Mouse (Mus musculus): ENCODE data around the gene Gm27179. TPM values are rescaled to one million over a fixed set of nuclear protein-coding genes. Genes with fewer than 3 reads are reported as not detected.
"Not testable (repeated sequence)": the region's sequence is repeated elsewhere in the genome, so short reads cannot be mapped to it uniquely, and the experiment has no call there.

Gm27179 gene
- polyA plus RNA-seq, 1 experiment from 2014 or later = not detected

- not testable (repeated sequence) for H3K4me1 ChIP-seq (replicated peaks; ENCODE audit: control insufficient read depth, insufficient read depth, low read length)
Observed at GRCm38 (mm10) chr14:69494522-69494921, 17.8 kb downstream of the Gm27179 start.

GRCm38 (mm10) chr14:69488001-69488400 lies 24.3 kb downstream of the Gm27179 start:
- not testable (repeated sequence) for H3K27ac ChIP-seq (ENCODE audit: low read depth, low read length); H3K9me3 ChIP-seq (ENCODE audit: control insufficient read depth); H3K9ac ChIP-seq (ENCODE audit: low read depth, low read length); H3K36me3 ChIP-seq (ENCODE audit: control insufficient read depth, insufficient read depth); H3K4me3 ChIP-seq (ENCODE audit: low read depth, low read length); H3K4me2 ChIP-seq (replicated peaks; ENCODE audit: low read depth); H3K27me3 ChIP-seq (replicated peaks; ENCODE audit: control insufficient read depth, insufficient read depth, low read length); H3K4me1 ChIP-seq (replicated peaks; ENCODE audit: control insufficient read depth, insufficient read depth, low read length)
- peak; percentile 81 for ATAC-seq
- no CpG with 5 or more reads among the region's 10 CpGs for WGBS

More at GRCm38 (mm10) chr14:69494522-69494921, 17.8 kb downstream of the Gm27179 start:
- H3K36me3 ChIP-seq (ENCODE audit: control insufficient read depth, insufficient read depth); H3K9me3 ChIP-seq (ENCODE audit: control insufficient read depth); H3K9ac ChIP-seq (ENCODE audit: low read depth, low read length); H3K4me3 ChIP-seq (ENCODE audit: low read depth, low read length); H3K4me2 ChIP-seq (replicated peaks; ENCODE audit: low read depth); H3K27ac ChIP-seq (ENCODE audit: low read depth, low read length); H3K27me3 ChIP-seq (replicated peaks; ENCODE audit: control insufficient read depth, insufficient read depth, low read length): not testable (repeated sequence)
- WGBS = no CpG with 5 or more reads among the region's 3 CpGs
- ATAC-seq = 0 out of 2 replicates have a peak, but pooled peaks have one; percentile 28

- not testable (repeated sequence) for H3K9me3 ChIP-seq (ENCODE audit: control insufficient read depth); H3K36me3 ChIP-seq (ENCODE audit: control insufficient read depth, insufficient read depth); H3K27me3 ChIP-seq (replicated peaks; ENCODE audit: control insufficient read depth, insufficient read depth, low read length); H3K4me2 ChIP-seq (replicated peaks; ENCODE audit: low read depth); H3K4me3 ChIP-seq (ENCODE audit: low read depth, low read length); H3K9ac ChIP-seq (ENCODE audit: low read depth, low read length); H3K4me1 ChIP-seq (replicated peaks; ENCODE audit: control insufficient read depth, insufficient read depth, low read length); H3K27ac ChIP-seq (ENCODE audit: low read depth, low read length)
- ATAC-seq = peak; percentile 47; the same call in 1 of the 2 replicates
- no CpG with 5 or more reads among the region's 18 CpGs for WGBS
Observed at GRCm38 (mm10) chr14:69485466-69486135, 26.7 kb downstream of the Gm27179 start.

GRCm38 (mm10) chr14:69473941-69474646 lies 38.3 kb downstream of the Gm27179 start:
- not testable (repeated sequence) for H3K4me2 ChIP-seq (replicated peaks; ENCODE audit: low read depth); H3K4me1 ChIP-seq (replicated peaks; ENCODE audit: control insufficient read depth, insufficient read depth, low read length); H3K4me3 ChIP-seq (ENCODE audit: low read depth, low read length); H3K27me3 ChIP-seq (replicated peaks; ENCODE audit: control insufficient read depth, insufficient read depth, low read length); H3K9me3 ChIP-seq (ENCODE audit: control insufficient read depth); H3K36me3 ChIP-seq (ENCODE audit: control insufficient read depth, insufficient read depth); H3K27ac ChIP-seq (ENCODE audit: low read depth, low read length); H3K9ac ChIP-seq (ENCODE audit: low read depth, low read length)
- peak; percentile 58 for ATAC-seq
- no CpG with 5 or more reads among the region's 11 CpGs for WGBS

GRCm38 (mm10) chr14:69473322-69473721 lies 39.0 kb downstream of the Gm27179 start:
- not testable (repeated sequence) for H3K36me3 ChIP-seq (ENCODE audit: control insufficient read depth, insufficient read depth); H3K9ac ChIP-seq (ENCODE audit: low read depth, low read length); H3K4me2 ChIP-seq (replicated peaks; ENCODE audit: low read depth); H3K9me3 ChIP-seq (ENCODE audit: control insufficient read depth); H3K4me1 ChIP-seq (replicated peaks; ENCODE audit: control insufficient read depth, insufficient read depth, low read length); H3K4me3 ChIP-seq (ENCODE audit: low read depth, low read length); H3K27ac ChIP-seq (ENCODE audit: low read depth, low read length); H3K27me3 ChIP-seq (replicated peaks; ENCODE audit: control insufficient read depth, insufficient read depth, low read length)
- no CpG with 5 or more reads among the region's 2 CpGs for WGBS
- ATAC-seq = peak; percentile 56; the same call in 1 of the 2 replicates

- H3K27me3 ChIP-seq (replicated peaks; ENCODE audit: control insufficient read depth, insufficient read depth, low read length); H3K36me3 ChIP-seq (ENCODE audit: control insufficient read depth, insufficient read depth); H3K27ac ChIP-seq (ENCODE audit: low read depth, low read length); H3K4me3 ChIP-seq (ENCODE audit: low read depth, low read length); H3K9ac ChIP-seq (ENCODE audit: low read depth, low read length); ATAC-seq; H3K4me1 ChIP-seq (replicated peaks; ENCODE audit: control insufficient read depth, insufficient read depth, low read length); H3K9me3 ChIP-seq (ENCODE audit: control insufficient read depth); H3K4me2 ChIP-seq (replicated peaks; ENCODE audit: low read depth): not testable (repeated sequence)
- WGBS = no CpG with 5 or more reads among the region's 8 CpGs
Observed at GRCm38 (mm10) chr14:69470122-69470708, 42.1 kb downstream of the Gm27179 start.

- not testable (repeated sequence) for H3K4me3 ChIP-seq (ENCODE audit: low read depth, low read length); H3K27ac ChIP-seq (ENCODE audit: low read depth, low read length); H3K36me3 ChIP-seq (ENCODE audit: control insufficient read depth, insufficient read depth); H3K4me2 ChIP-seq (replicated peaks; ENCODE audit: low read depth); H3K27me3 ChIP-seq (replicated peaks; ENCODE audit: control insufficient read depth, insufficient read depth, low read length); H3K9me3 ChIP-seq (ENCODE audit: control insufficient read depth); H3K9ac ChIP-seq (ENCODE audit: low read depth, low read length); ATAC-seq; H3K4me1 ChIP-seq (replicated peaks; ENCODE audit: control insufficient read depth, insufficient read depth, low read length)
- no CpG with 5 or more reads among the region's 17 CpGs for WGBS
Observed at GRCm38 (mm10) chr14:69467612-69468366, 44.6 kb downstream of the Gm27179 start.

GRCm38 (mm10) chr14:69464465-69464864 lies 47.9 kb downstream of the Gm27179 start:
- H3K4me3 ChIP-seq (ENCODE audit: low read depth, low read length); H3K4me2 ChIP-seq (replicated peaks; ENCODE audit: low read depth); H3K27me3 ChIP-seq (replicated peaks; ENCODE audit: control insufficient read depth, insufficient read depth, low read length); H3K9me3 ChIP-seq (ENCODE audit: control insufficient read depth); H3K9ac ChIP-seq (ENCODE audit: low read depth, low read length); H3K36me3 ChIP-seq (ENCODE audit: control insufficient read depth, insufficient read depth); H3K4me1 ChIP-seq (replicated peaks; ENCODE audit: control insufficient read depth, insufficient read depth, low read length); ATAC-seq; H3K27ac ChIP-seq (ENCODE audit: low read depth, low read length): not testable (repeated sequence)
- WGBS = no CpG with 5 or more reads among the region's 4 CpGs
